Mouse (Mus musculus) liver, embryonic 14.5 days (tissue): ENCODE data around the gene Sf3b6.

Experiments
- CTCF ChIP-seq: IDR thresholded peaks from 2 replicates; pipeline ENCODE4 v1.5.1; 2016; ENCODE audit warnings: antibody characterized with exemption, low read depth, control low read depth
- EP300 ChIP-seq: IDR thresholded peaks from 2 replicates; pipeline ENCODE4 v1.6.1; 2016; ENCODE audit warnings: antibody characterized with exemption, low read depth

DNA sequence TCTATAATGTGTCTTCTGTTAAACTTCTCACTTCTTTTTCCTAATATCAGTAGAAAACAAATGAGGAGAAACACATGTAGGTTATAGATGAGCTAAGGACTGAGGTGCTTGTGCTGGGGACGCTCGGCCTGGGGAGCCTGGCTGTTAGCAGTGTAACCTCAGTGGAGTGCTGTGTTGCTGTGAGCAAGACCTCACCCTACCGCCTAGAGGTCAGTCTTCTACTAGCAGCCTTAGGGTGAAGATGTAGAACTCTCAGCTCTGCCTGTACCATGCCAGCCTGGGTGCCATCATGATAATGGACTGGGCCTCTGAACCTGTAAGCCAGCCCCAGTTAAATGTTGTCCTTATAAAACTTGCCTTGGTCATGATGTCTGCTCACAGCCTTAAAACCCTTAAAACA is 9.9 kb downstream of the Sf3b6 start:
- TF ChIP-seq CTCF (no peak), EP300 (no peak)
